Mouse (Mus musculus) urinary bladder, postnatal 14 days (tissue): ENCODE measurements at regions not wholly inside any gene's neighbourhood (a gene's known extent, or its start where the extent isn't known, plus 50 kb on each side); places are given as distances from the start of the nearest gene placed in this dataset.

ENCODE experiments used
- DNase-seq: peaks from one replicate; pipeline ENCODE4 v3.0.0; 2021; ENCODE audit warnings: low spot score

- DNase-seq: no peak
Observed at GRCm38 (mm10) chr8:107642241-107642640, 54.0 kb upstream of the Psmd7 start.

DNA sequence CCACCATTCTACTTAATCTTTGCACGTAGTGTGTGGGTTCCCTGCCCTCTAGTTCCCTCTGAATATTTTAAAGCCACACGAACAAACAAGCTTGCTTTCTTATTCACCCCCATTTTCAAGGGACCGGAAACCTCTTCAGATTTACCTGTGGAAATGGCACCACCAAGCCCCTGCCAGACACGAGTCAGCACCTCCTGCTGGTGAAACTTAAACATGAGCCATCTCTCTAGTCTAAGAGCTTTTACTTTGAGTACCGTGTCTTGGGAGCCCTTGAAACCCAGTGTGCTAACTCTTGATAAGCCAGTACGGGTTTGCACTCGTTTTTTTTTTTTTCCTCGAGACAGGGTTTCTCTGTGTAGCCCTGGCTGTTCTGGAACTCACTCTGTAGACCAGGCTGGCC is 59.7 kb upstream of the Psmd7 start:
- no peak for DNase-seq

GRCm38 (mm10) chr8:107650306-107650705 is 62.0 kb upstream of the Psmd7 start:
- no peak for DNase-seq

GRCm38 (mm10) chr8:107651424-107651823 is 63.2 kb upstream of the Psmd7 start:
- no peak for DNase-seq

DNA sequence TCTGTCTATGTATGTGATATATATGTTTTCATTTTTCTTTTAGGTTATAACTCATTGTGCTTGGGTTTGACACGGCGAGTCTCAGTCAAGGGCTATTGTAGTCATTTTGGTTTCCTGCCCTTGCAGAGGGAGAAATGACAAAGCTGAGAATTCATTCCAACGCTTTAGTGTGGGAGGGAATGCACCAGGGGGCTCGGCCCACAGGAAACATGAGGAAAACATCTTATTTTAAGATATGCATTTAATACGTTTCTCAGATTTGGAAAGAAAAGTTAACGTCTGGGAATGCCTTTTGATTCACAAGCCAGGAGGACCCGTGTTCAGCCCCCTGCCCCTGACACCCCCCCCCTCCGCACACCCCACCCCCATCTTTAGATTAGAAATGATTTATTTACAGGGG is 64.0 kb upstream of the Psmd7 start:
- DNase-seq: no peak

DNA sequence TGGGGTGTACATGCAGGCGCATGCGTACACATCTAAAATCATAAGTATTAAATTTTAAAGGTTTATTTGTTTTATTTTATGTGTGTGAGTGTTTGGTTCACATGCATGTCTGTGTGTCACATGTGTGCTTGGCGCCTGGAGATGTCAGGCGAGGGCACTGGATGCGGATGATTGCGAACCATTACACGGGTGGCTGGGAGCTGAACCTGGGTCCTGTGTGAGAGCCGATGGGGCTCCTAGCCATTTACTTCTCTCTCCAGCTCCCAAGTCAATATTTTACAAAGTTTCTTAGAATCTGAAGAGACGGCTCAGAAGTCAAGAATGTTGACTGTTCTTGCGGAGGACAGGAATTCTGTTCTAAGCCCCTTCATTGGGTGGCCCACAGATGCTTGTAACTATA is 65.4 kb upstream of the Psmd7 start:
- no peak for DNase-seq

DNA sequence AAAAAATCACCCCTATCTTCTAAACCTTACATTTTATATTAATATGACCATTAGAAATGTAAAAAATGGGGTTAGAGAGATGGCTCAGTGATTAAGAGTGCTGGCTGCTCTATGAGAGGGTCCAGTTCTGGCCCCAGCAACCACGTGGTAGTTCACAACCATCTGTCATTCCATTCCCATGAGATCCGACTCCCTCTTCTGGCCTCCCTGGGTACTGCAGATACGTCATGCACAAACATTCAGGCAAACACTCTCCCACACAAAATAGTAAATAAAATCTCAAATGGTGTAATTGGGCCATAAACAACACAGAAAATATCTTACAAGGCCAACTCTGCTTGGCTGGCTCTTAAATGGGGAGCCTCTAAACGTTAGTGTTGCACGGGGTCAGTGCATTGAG is 68.4 kb upstream of the Psmd7 start:
- no peak for DNase-seq

GRCm38 (mm10) chr8:107657741-107658140 is 69.5 kb upstream of the Psmd7 start:
- no peak for DNase-seq

DNA sequence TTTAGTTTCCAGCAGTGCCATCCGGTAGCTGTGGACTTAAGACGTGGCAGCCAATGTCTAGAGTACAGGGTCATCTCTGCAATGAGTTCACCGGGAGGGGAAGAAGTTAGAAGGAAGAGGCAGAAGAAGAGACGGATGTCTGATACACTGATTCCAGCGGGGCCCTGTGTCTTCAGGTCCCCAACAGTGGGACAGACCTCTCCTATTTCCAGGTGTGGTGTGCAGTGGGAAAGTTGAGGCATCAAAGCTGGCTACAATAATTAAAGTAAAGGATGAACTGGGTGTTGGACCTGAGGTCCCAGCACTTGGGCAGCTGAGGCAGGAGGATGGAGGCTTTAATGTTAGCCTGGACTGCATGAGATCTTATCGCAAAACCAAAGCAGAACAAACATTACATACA is 70.1 kb upstream of the Psmd7 start:
- no peak for DNase-seq

DNA sequence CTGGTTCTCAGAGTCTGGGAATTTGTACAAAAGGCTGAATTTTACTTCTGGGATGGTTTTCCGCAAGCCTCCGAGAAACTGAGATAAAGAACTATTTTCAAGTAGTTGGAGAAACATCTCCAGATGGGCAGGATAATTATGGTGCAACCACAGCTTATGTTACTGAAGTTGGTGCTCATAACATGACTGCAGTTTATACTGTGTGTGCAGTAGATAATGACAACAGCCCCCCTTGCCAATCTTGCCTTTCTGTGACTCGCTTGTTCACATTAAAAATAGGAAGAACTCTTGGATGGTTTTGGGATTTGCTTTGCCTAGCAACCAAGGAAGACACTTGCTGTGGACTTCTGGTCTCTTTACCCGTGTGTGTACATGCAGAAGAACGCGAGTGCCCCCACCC is 72.4 kb upstream of the Psmd7 start:
- no peak for DNase-seq

DNA sequence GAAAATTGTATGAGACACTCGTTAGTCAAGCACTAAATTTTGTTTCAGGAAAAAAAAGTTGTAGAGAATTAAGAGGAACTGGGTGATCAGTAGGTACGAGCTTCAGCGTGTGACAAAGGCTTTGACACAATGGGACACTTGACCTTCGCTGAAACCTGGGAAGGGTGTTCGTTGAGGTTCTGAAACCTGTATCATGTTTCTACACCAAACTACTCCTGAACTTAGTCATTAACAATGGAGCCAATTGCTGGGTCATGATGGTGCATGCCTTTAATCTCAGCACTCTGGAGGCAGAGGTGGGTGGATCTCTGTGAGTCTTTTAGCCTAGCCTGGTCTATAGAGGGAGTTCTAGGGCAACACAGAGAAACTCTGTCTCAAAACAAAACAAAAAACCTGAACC is 81.3 kb upstream of the Psmd7 start:
- no peak for DNase-seq

DNA sequence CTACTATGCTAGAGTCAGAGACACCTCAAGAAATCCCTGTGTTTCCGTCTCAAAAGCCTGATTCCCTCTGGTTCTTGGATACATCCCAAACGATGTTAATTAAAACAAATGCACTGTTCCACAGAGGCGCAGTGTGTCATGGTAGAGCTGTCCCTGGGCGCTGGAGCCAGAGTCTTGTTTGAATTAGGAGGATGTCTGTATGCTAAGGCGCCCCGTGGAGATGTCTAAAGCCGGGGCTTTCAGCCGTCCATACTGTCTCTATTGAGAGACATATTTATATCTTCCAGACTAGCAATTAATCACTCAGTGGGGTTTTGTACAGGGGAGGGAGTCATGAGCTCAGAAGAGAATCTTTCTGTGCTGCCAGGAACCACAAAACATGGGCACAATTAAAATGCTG is 83.2 kb upstream of the Psmd7 start:
- DNase-seq: no peak

DNA sequence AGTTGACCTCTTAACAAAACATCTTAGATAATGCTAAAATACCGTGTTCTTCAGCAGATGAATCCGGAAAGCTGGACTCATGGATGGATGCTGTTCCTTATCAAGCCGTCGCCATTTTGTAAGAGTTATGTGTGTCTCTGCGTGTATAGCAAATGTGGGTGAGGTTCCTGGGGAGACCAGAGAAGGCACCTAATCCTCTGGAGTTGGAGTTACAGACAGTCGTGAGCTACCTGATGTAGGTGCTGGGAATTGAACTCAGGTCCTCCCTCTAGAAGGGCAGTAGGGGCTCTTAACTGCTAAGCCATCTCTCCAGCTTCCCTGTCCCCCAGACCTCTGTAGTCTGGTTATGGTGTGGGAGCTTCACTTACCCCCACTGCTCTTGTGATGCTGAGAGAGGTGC is 84.4 kb upstream of the Psmd7 start:
- DNase-seq: no peak

GRCm38 (mm10) chr8:107682066-107682465 is 93.8 kb upstream of the Psmd7 start:
- no peak for DNase-seq

DNA sequence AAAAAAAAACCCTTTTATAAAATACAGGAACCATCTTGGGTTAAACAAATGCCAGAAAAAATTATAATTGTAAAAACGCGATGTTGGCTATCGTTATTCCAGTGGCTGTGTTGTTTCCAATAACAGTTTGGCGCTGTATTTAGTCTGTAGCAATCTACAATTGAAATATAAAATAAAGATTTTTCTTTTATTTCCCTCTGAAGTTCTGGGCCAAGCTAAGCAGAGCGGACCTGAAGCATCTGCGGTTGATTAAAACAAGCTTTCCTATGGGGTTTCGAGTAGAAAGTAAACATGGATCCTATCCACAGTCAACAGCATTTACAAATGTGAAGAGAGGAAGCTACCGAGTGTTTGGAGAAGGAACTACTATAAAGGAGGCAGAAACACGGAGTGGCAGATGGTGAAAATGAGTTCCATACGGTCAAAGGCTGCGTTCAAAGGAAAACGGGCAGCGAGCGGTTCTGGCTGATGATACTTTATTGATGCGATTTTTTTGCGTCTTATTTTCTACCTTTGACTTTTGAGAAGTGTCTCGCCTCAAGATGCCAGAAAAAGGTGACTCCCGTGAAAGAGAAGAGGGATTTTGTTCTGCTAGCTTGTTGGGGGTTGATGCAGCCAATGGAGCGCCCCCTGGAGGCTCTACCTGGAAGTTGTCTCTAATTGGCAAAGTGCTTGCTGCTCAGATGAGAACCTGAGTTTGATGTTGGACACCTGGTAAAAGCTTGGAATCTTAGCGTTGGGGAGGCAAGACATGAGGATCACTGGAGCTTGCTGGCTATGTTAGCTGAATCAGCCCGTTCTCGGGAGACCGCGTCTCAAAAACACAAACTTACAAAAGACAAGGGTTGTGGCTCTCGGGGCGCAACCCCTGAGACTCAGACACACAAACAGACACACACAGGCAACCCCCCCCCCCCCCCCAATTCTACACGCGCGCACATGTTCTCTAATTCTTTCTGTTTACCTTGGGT is 96.7 kb upstream of the Psmd7 start:
- peak; percentile 24 for DNase-seq

DNA sequence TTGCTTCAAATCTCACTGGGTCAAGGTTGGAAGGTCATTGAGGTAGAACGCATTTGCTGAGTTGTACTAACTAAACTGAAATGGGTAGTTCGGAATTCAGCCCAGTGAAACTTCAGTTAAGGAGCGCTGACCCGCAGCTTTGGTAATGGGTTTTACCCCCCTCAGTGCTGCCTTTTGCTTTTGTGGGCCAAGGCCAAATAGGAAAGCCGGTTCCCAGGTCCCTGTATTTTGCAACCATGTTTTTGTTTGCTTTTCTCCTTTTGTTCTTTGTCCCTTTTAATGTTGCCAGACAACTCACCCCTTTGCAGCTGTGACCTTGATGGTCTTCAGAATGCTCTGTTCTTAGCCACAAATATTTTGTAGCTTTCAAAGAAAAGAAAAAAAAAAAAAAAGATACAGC is 98.7 kb upstream of the Psmd7 start:
- no peak for DNase-seq

DNA sequence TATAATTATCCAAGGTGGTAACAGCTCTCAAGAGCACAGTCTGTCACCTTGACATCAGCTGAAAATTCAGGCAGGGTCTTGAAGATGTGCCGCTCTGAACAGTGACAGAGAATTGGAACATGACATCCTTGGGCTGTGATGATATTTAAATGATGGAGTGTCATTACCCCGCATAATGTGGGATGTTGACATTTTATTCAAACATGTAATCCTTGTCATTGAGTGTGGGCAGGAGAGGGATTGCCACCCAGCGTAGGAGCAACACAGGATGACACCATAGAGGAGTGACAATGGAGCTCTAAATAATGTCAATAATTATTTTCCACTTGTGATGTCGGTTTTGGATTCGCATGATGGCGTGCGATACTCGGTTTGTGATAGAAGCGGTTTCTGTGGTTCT is 99.3 kb upstream of the Psmd7 start:
- DNase-seq: no peak

GRCm38 (mm10) chr8:107689020-107689419 is 100.8 kb upstream of the Psmd7 start:
- no peak for DNase-seq

GRCm38 (mm10) chr8:107691251-107691650 is 103.0 kb upstream of the Psmd7 start:
- no peak for DNase-seq

- no peak for DNase-seq
Observed at GRCm38 (mm10) chr8:107696384-107697346, 108.4 kb upstream of the Psmd7 start.

DNA sequence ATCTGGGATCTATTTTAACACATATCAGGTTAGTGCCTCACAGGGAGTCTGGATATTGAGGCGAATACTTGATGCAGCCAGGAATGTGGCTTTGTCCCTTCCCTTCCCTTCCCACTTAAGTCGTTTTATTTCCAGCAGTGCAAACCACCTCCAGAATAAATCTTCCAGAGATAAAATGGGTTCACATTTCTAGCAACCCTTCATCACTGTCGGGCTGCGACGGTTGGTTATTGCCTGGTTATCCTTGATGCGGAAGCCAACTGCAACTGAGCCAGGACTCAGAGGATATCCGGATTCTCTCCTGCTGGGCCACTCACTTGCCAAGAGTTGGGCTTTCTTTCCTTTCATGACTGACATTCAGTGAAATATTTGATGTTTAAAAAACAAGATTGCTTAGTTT is 111.0 kb upstream of the Psmd7 start:
- DNase-seq: no peak

GRCm38 (mm10) chr8:107699759-107700158 is 111.5 kb upstream of the Psmd7 start:
- DNase-seq: no peak

GRCm38 (mm10) chr8:107715901-107716300 is 127.6 kb upstream of the Psmd7 start:
- no peak for DNase-seq
